Mouse (Mus musculus) neural tube, embryonic 12.5 days (tissue): ENCODE measurements around the gene Il4ra. TPM values are rescaled to one million over a fixed set of nuclear protein-coding genes. Genes with fewer than 3 reads are reported as not detected.

Experiments used
- ATAC-seq: fragments of 200-750 bp; cut with Nextera tagmentation; 2 replicates; pipeline ENCODE4 v1.8.0; 2017; ENCODE audit warnings: low read depth, mild to moderate bottlenecking, moderate TSS enrichment, moderate library complexity; ENCODE audit not compliant: low FRiP score
- H3K27ac ChIP-seq: fragments of 300-500 bp; sonication (generic); 2 replicates; pipeline ENCODE4 v1.5.1; 2016
- H3K27me3 ChIP-seq: fragments of 300-500 bp; sonication (generic); replicated peaks from 2 replicates; pipeline ENCODE4 v1.6.1; 2016; ENCODE audit warnings: mild to moderate bottlenecking
- H3K36me3 ChIP-seq: fragments of 300-500 bp; sonication (generic); 2 replicates; pipeline ENCODE4 v1.6.1; 2016; ENCODE audit warnings: mild to moderate bottlenecking
- H3K4me1 ChIP-seq: fragments of 300-500 bp; sonication (generic); 2 replicates; pipeline ENCODE4 v1.6.1; 2016
- H3K4me2 ChIP-seq: fragments of 300-500 bp; sonication (generic); replicated peaks from 2 replicates; pipeline ENCODE4 v1.6.1; 2016; ENCODE audit warnings: mild to moderate bottlenecking
- H3K4me3 ChIP-seq: fragments of 300-500 bp; sonication (generic); 2 replicates; pipeline ENCODE4 v1.5.1; 2016
- H3K9ac ChIP-seq: fragments of 300-500 bp; sonication (generic); 2 replicates; pipeline ENCODE4 v1.6.1; 2016; ENCODE audit warnings: mild to moderate bottlenecking
- H3K9me3 ChIP-seq: fragments of 300-500 bp; sonication (generic); 2 replicates; pipeline ENCODE4 v1.6.1; 2016; ENCODE audit warnings: mild to moderate bottlenecking
- WGBS: fragments of 180-500 bp; shearing (Covaris S2); methylation state at CpG from one replicate; pipeline ENCODE4 v1.1.7; 2016; 5-methylcytosine and 5-hydroxymethylcytosine counted together
- polyA plus RNA-seq: library from polyadenylated mRNA; unstranded; fragments of >200 nt; fragmentation: Nextera tagmentation; extraction: Ambion mirVana; gene quantifications from 2 replicates; pipeline ENCODE4 v1.2.1, GENCODE M21; 2016

Gene Il4ra
- polyA plus RNA-seq: 5.1 and 5.3 TPM in 2 replicates

DNA sequence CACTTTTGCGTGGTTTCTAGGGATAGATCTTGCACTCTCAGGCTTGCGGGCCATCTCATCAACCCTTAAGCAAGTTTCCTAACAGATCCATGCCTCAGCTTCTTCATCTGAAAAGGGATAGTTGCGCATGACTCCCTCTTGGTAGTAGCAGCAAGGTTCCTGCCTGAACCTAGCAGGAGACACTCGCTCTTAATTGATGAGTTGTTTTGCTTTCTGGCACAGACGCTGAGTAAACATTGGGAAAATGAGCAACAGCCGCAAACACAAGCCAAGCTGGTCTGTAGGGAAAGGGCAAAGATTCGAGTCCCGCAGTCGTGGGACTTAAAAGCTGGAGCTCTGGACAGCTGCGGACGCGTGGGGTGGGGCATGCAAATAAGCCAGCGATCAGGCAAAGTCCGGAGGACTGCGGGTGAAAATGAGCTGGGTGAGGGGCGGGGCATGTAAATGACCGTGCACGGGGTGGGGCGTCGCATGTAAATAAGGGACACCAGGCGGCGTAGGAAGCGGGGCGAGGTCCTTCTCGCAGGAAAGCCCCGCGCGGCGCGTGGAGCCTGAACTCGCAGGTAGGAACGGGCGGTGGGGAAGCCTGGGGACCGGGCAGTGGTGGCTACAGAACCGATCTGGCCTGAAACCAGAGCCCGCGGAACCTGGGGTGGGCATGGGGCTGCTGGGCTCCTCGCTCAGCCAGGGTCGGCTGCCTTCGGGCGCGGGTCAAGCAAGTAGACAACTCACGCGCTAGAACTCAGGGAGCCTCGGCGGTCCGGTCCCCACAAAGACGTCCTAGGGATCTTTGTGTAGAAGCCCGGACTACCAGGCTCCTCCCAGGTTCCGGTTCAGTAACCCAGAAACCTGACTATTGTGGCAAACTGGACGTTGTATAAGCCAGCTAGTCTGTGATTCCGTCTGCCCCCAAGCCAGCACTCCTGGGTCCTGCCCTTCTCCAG is at the start of gene Il4ra:
Gene Il4ra, plus strand, starts transcription at position 355 of the 944 bp plus-strand sequence.
- no peak within 1 kb of the TSS for H3K27ac ChIP-seq

DNA sequence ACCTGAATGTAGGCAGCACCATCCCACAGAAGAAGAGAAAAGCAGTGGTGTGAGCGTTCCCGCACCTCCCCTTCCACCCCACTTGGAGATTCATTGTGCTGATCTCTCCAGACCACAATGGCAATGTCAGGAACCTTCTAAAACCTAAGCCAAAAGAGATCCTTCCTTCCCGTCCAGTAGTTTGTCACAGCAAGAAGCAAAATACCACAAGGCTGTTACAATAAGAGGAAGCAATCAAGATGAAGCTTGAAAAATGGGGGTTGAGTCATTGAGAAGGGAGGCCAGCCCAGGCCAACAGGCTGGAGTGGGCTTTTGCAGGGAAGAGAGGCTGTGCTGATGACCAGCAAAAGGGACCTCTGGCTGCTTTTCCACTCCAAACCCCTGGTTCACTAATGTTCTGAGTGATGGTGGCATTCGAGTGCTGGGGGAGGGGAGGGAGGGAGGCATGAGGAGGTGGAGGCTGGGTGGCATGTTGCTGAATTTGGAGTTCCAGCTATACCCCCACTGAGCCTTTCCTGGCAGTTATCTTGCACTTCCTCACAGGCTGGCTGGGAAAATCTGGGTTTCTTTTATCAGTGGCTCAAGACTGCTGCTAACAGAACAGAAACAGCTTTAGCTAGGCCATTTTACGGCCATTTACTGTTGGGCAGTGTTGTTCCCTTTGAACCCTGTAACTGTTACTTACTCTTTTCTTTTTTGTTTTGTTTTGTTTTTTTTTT is 48.4 kb upstream of the Il4ra start:
- Histone ChIP-seq H3K36me3 (no peaks in the 10 kb centered on the region), H3K4me2 (no peak overlapping the region), H3K4me3 (no peak overlapping the region), H3K9ac (no peak overlapping the region), H3K4me1 (no peaks in the 10 kb centered on the region), H3K27me3 (no peaks in the 10 kb centered on the region), H3K9me3 (no peaks in the 10 kb centered on the region), H3K27ac (no peak overlapping the region)
- WGBS: 82% methylated on average over 5 of the region's 5 CpGs
- no peak for ATAC-seq

More for the DNA sequence above, at the start of gene Il4ra:
- H3K36me3 ChIP-seq: no peaks in the 10 kb centered on the region
- 2% methylated on average over 52 of the region's 52 CpGs for WGBS
- H3K27me3 ChIP-seq: peaks cover 25% of the 10 kb centered on the region; the same call in 1 of the 2 replicates
- ATAC-seq: peak; percentile 90
- H3K4me2 ChIP-seq: peak within 1 kb of the TSS; percentile 97
- H3K9ac ChIP-seq: peak within 1 kb of the TSS; percentile 61
- H3K4me1 ChIP-seq: peaks cover 14% of the 10 kb centered on the region; the same call in 1 of the 2 replicates
- peak within 1 kb of the TSS; percentile 58 for H3K4me3 ChIP-seq
- H3K9me3 ChIP-seq: no peaks in the 10 kb centered on the region

GRCm38 (mm10) chr7:125504618-125505017 is 47.3 kb upstream of the Il4ra start:
- ATAC-seq: no peak
- 92% methylated on average over 5 of the region's 5 CpGs for WGBS
- Histone ChIP-seq H3K27me3 (no peaks in the 10 kb centered on the region), H3K4me3 (no peak overlapping the region), H3K36me3 (no peaks in the 10 kb centered on the region), H3K9me3 (no peaks in the 10 kb centered on the region), H3K27ac (no peak overlapping the region), H3K4me1 (no peaks in the 10 kb centered on the region), H3K9ac (no peak overlapping the region), H3K4me2 (no peak overlapping the region)

DNA sequence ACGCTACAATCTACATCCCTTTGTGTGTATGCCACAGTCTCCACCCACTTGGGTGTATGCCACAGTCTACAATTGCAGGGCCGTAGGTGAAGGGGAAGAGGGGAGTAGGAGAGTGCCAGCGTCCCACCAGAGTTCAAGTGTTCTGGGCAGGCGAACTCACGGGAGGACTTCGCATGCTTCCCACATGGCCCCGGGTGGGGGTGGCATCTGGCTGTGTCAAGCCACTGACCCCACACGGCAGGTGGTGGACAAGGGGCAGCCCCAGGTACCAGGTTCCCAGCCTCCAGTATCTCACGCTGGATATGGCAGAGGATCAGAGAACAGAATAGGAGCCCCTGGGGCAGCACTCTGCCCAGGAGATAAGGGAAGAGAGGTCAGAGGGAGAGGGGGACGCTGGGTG is 46.4 kb upstream of the Il4ra start:
- Histone ChIP-seq H3K9ac (no peak overlapping the region), H3K4me2 (no peak overlapping the region), H3K4me3 (no peak overlapping the region), H3K27me3 (no peaks in the 10 kb centered on the region), H3K4me1 (no peaks in the 10 kb centered on the region), H3K36me3 (no peaks in the 10 kb centered on the region), H3K9me3 (no peaks in the 10 kb centered on the region), H3K27ac (no peak overlapping the region)
- ATAC-seq: no peak
- WGBS: 86% methylated on average over 10 of the region's 10 CpGs

GRCm38 (mm10) chr7:125507279-125507678 is 44.6 kb upstream of the Il4ra start:
- no peak overlapping the region for H3K4me3 ChIP-seq
- H3K36me3 ChIP-seq: no peaks in the 10 kb centered on the region
- no peak overlapping the region for H3K27ac ChIP-seq
- H3K27me3 ChIP-seq: no peaks in the 10 kb centered on the region
- no peaks in the 10 kb centered on the region for H3K9me3 ChIP-seq
- no peak for ATAC-seq
- H3K9ac ChIP-seq: no peak overlapping the region
- H3K4me2 ChIP-seq: no peak overlapping the region
- 93% methylated on average over 2 of the region's 2 CpGs for WGBS
- H3K4me1 ChIP-seq: no peaks in the 10 kb centered on the region

DNA sequence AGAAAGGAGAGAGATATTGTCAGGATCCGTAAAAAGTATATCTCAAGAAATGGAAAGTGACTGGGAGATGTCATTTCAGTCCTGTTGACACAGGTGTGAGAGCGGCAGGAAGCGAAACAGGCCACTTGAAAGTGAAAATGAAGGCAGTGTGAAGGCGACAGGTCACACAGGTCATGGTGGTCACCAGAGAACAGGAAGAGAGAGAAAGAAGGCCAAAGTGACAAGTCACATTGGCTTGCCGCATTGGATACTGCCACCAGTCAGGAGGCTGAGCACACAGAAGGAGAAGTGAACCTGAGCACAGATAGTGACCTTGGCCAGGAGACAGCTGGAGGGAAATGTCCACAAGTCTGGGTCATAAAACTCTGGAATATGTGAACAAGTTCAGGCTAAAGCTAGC is 40.5 kb upstream of the Il4ra start:
- Histone ChIP-seq H3K4me2 (no peak overlapping the region), H3K27ac (no peak overlapping the region), H3K27me3 (no peaks in the 10 kb centered on the region), H3K4me3 (no peak overlapping the region), H3K36me3 (no peaks in the 10 kb centered on the region), H3K9me3 (no peaks in the 10 kb centered on the region), H3K4me1 (no peaks in the 10 kb centered on the region), H3K9ac (no peak overlapping the region)
- WGBS: 85% methylated on average over 5 of the region's 5 CpGs
- ATAC-seq: no peak

DNA sequence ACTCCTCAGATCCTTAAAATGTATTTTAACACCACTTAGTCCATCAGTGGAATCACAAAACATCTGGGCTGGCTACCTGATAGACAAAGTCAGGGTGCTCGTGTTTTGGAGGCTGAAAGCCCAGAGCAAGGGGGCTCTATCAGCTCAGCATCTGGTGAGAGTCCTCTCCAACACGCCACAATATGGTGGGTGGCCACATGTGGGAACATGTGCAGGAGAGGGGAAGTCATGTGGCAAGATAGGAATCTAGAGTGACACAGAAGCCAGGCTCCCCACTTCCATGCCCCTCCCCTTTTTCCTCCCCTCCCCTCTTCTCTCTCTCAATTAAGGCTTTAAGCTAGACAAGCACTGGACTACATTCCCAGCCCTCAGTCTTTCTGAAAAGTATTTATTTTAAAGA is 40.1 kb upstream of the Il4ra start:
- Histone ChIP-seq H3K9ac (no peak overlapping the region), H3K9me3 (no peaks in the 10 kb centered on the region), H3K4me2 (no peak overlapping the region), H3K27me3 (no peaks in the 10 kb centered on the region), H3K4me3 (no peak overlapping the region), H3K36me3 (no peaks in the 10 kb centered on the region), H3K4me1 (no peaks in the 10 kb centered on the region), H3K27ac (no peak overlapping the region)
- 71% methylated on average over 2 of the region's 2 CpGs for WGBS
- ATAC-seq: no peak

DNA sequence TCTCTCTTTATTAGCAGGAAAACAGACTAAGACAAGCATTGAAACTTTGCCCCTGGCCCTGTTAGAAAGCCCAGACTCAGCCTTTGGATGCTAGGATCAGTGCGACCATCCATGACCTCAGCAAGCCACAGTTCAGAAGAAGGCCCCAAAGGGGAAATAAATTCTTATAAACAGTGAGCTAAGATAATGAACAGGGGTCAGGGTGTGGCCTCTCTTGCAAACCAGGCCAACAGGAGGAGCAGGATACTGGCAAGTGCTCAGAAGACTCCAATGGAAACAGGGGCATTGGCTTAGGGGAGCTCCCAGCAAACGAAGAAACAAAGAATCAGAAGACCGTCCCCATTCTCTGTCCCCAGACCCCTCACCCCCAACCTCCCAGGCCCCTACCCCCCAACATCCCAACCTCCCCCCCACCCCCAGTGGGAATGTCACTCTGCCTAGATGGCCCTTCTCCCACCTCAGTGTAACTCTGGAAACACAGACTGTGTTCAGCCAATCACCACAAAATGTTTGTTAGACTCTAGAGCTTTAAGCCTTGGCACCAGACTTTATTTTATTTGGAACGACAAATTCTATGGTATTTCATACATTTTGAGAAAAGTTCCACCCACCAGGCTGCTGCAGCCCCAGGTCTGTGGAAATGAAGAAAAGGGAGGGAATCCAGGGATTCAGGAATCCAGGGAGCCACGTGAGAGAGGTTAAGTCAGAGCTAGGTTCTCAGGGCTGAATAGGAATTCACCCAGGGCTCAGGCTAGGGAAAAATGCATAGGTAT is 36.7 kb upstream of the Il4ra start:
- Histone ChIP-seq H3K27me3 (no peaks in the 10 kb centered on the region), H3K9ac (no peak overlapping the region), H3K36me3 (no peaks in the 10 kb centered on the region), H3K27ac (no peak overlapping the region), H3K9me3 (no peaks in the 10 kb centered on the region), H3K4me2 (no peak overlapping the region), H3K4me3 (no peak overlapping the region), H3K4me1 (no peaks in the 10 kb centered on the region)
- 74% methylated on average over 5 of the region's 5 CpGs for WGBS
- no peak for ATAC-seq

DNA sequence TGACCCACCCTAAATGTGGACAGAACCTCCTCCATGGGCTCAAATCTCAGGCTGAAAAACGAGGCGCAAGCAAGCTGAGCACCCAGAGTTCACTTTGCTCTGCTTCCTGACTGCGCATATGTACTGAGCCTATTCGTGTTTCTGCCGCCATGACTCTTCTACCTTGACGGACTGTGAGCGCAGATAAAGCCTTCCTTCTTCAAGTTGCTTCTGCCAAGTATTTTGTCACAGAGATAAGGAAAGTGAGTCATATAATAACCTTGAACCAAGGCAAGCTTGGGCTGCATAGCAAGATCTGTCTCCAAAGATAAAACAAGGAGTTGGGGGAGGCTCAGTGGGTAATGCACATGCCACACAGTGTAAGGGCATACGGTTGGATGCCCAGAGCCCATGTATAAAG is 35.2 kb upstream of the Il4ra start:
- no peak overlapping the region for H3K4me3 ChIP-seq
- no peak for ATAC-seq

GRCm38 (mm10) chr7:125517470-125517869 is 34.5 kb upstream of the Il4ra start:
- Histone ChIP-seq H3K27ac (no peak overlapping the region), H3K27me3 (no peaks in the 10 kb centered on the region), H3K4me1 (no peaks in the 10 kb centered on the region), H3K36me3 (no peaks in the 10 kb centered on the region), H3K4me3 (no peak overlapping the region), H3K4me2 (no peak overlapping the region), H3K9me3 (no peaks in the 10 kb centered on the region), H3K9ac (no peak overlapping the region)
- ATAC-seq: no peak
- WGBS: 83% methylated on average over 6 of the region's 6 CpGs

More for the DNA sequence above, 35.2 kb upstream of the Il4ra start:
- no peaks in the 10 kb centered on the region for H3K4me1 ChIP-seq
- no peaks in the 10 kb centered on the region for H3K36me3 ChIP-seq
- H3K27ac ChIP-seq: no peak overlapping the region
- no peaks in the 10 kb centered on the region for H3K27me3 ChIP-seq
- no peaks in the 10 kb centered on the region for H3K9me3 ChIP-seq
- H3K9ac ChIP-seq: no peak overlapping the region
- H3K4me2 ChIP-seq: no peak overlapping the region
- 89% methylated on average over 8 of the region's 8 CpGs for WGBS

- no peak overlapping the region for H3K4me2 ChIP-seq
- H3K4me1 ChIP-seq: no peaks in the 10 kb centered on the region
- H3K9me3 ChIP-seq: no peaks in the 10 kb centered on the region
- ATAC-seq: no peak
- no peaks in the 10 kb centered on the region for H3K36me3 ChIP-seq
- H3K9ac ChIP-seq: no peak overlapping the region
- H3K27me3 ChIP-seq: no peaks in the 10 kb centered on the region
- H3K27ac ChIP-seq: no peak overlapping the region
- no peak overlapping the region for H3K4me3 ChIP-seq
- WGBS: 90% methylated on average over 3 of the region's 3 CpGs
Measured at GRCm38 (mm10) chr7:125519715-125520114, 32.2 kb upstream of the Il4ra start.

- H3K4me1 ChIP-seq: no peaks in the 10 kb centered on the region
- no peaks in the 10 kb centered on the region for H3K9me3 ChIP-seq
- WGBS: 87% methylated on average over 3 of the region's 3 CpGs
- H3K4me2 ChIP-seq: no peak overlapping the region
- ATAC-seq: no peak
- no peaks in the 10 kb centered on the region for H3K27me3 ChIP-seq
- no peaks in the 10 kb centered on the region for H3K36me3 ChIP-seq
- no peak overlapping the region for H3K9ac ChIP-seq
- no peak overlapping the region for H3K4me3 ChIP-seq
- H3K27ac ChIP-seq: no peak overlapping the region
Measured at GRCm38 (mm10) chr7:125523051-125523450, 28.9 kb upstream of the Il4ra start.
